Mouse (Mus musculus) embryonic facial prominence, embryonic 15.5 days (tissue): ENCODE data around the gene Krtap1-3. TPM values are rescaled to one million over a fixed set of nuclear protein-coding genes. Genes with fewer than 3 reads are reported as not detected.

ENCODE experiments used
- ATAC-seq: fragments of 200-750 bp; cut with Nextera tagmentation; 2 replicates; pipeline ENCODE4 v1.8.0; 2017; ENCODE audit warnings: low read depth, moderate TSS enrichment; ENCODE audit not compliant: insufficient number of reproducible peaks, low FRiP score, low TSS enrichment
- H3K27ac ChIP-seq: fragments of 300-500 bp; sonication (generic); replicated peaks from 2 replicates; pipeline ENCODE4 v1.5.1; 2015; ENCODE audit warnings: mild to moderate bottlenecking, inconsistent platforms
- H3K27me3 ChIP-seq: fragments of 300-500 bp; sonication (generic); 2 replicates; pipeline ENCODE4 v1.6.1; 2015; ENCODE audit warnings: inconsistent platforms
- H3K36me3 ChIP-seq: fragments of 300-500 bp; sonication (generic); 2 replicates; pipeline ENCODE4 v1.6.1; 2015; ENCODE audit warnings: mild to moderate bottlenecking, inconsistent platforms
- H3K4me1 ChIP-seq: fragments of 300-500 bp; sonication (generic); 2 replicates; pipeline ENCODE4 v1.6.1; 2015; ENCODE audit warnings: inconsistent platforms
- H3K4me2 ChIP-seq: fragments of 300-500 bp; sonication (generic); replicated peaks from 2 replicates; pipeline ENCODE4 v1.6.1; 2015; ENCODE audit warnings: mild to moderate bottlenecking, inconsistent platforms
- H3K4me3 ChIP-seq: fragments of 300-500 bp; sonication (generic); replicated peaks from 2 replicates; pipeline ENCODE4 v1.5.1; 2015; ENCODE audit warnings: mild to moderate bottlenecking, inconsistent platforms
- H3K9ac ChIP-seq: fragments of 300-500 bp; sonication (generic); 2 replicates; pipeline ENCODE4 v1.6.1; 2015; ENCODE audit warnings: inconsistent platforms
- H3K9me3 ChIP-seq: fragments of 300-500 bp; sonication (generic); replicated peaks from 2 replicates; pipeline ENCODE4 v1.6.1; 2016; ENCODE audit warnings: inconsistent platforms
- WGBS: fragments of 180-500 bp; shearing (Covaris S2); methylation state at CpG from one replicate; pipeline ENCODE4 v1.1.7; 2015; 5-methylcytosine and 5-hydroxymethylcytosine counted together
- polyA plus RNA-seq: library from polyadenylated mRNA; unstranded; fragments of >200 nt; fragmentation: Nextera tagmentation; extraction: Ambion mirVana; gene quantifications from 2 replicates; pipeline ENCODE4 v1.2.1, GENCODE M21; 2015

Gene Krtap1-3
- polyA plus RNA-seq, 1 experiment from 2014 or later: 1.5 TPM

DNA sequence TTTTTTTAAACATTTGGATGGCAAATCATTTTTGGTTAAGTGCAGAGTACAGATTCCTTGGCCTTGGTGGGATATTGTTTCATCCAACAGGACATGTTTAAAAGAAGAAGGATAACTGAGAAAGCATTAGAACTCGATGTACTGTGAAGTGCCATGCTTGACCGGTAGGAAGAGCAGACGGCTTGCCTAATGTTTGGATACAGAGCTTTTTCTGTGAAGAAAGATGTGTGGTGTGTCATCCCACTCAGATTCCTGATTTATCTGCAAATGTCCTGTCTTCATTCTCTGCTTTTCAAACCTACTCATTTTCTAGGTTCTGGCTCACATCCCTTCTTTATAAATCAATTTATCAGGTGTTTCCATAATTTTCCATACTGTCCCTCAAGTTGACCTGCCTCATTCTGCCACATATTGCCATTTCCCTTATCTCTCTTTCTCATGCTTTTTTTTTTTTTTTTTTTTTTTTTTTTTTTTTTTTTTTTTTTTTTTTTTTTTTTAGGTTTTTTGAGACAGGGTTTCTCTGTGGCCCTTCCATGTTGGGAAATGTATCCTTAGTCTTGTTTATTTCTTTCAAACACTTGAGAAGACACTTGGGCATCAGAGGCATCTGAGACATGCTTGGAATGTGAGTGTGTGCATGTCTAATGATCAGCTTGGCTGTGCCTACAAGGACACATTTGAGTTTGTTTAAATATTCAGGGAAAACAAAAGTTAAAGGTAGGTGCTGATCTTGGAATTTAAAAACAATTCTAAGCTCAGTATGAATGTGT, 33.0 kb downstream of the Krtap1-3 start:
- no peak for ATAC-seq
- Histone ChIP-seq H3K9me3 (no peaks in the 10 kb centered on the region), H3K4me3 (no peak overlapping the region), H3K4me1 (no peaks in the 10 kb centered on the region), H3K9ac (no peak overlapping the region), H3K36me3 (no peaks in the 10 kb centered on the region), H3K27ac (no peak overlapping the region), H3K4me2 (no peak overlapping the region), H3K27me3 (no peaks in the 10 kb centered on the region)
- WGBS: 76% methylated on average over 3 of the region's 3 CpGs

DNA sequence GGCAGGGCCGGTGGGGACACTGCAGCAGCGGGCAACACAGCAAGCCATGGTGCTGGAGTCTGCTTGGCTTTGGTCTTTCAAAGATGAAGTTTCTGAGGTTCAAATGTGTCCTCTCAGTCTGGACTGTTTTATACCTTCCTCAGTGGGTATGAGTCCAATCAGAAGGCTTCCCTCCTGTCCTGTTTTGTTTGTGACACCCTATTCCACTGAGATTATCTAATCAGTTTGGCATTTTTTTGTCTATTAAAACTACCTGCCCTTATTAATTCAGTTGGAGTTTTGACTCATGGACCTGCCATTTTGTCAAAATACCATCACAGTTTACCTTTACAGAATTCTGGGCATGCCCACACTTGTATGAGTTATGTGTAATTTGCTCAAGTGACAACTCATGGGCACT, 34.4 kb downstream of the Krtap1-3 start, which contains the start of gene Krtap3-2:
Gene Krtap3-2, minus strand, starts transcription at position 101 of the 400 bp plus-strand sequence.
- no peaks in the 10 kb centered on the region for H3K36me3 ChIP-seq
- H3K4me2 ChIP-seq: no peak within 1 kb of the TSS
- H3K9ac ChIP-seq: no peak within 1 kb of the TSS
- no peaks in the 10 kb centered on the region for H3K4me1 ChIP-seq
- H3K27me3 ChIP-seq: no peaks in the 10 kb centered on the region
- H3K4me3 ChIP-seq: no peak within 1 kb of the TSS
- no peak for ATAC-seq
- H3K9me3 ChIP-seq: no peaks in the 10 kb centered on the region
- WGBS: 79% methylated on average over 2 of the region's 2 CpGs
- H3K27ac ChIP-seq: no peak within 1 kb of the TSS

DNA sequence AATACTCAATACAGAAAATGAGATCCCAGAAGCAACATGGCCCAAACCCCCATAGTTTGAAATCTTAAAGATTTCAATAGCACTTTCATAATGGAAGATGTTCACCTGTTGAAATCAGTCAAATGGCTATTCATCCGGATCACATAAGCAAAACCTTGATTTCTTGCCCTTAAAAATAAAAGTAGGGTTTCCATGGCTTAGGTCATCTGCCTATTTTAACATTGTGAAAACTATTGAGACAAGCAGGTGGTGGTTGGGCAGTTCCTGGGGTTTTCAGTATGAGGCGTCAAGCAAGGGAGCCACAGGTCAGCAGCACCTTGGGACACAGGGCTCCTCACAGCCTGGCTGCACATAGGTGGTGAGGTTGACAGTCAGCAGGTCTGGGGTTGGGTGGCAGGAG, 34.9 kb downstream of the Krtap1-3 start:
- no peak for ATAC-seq
- Histone ChIP-seq H3K9ac (no peak overlapping the region), H3K4me2 (no peak overlapping the region)

DNA sequence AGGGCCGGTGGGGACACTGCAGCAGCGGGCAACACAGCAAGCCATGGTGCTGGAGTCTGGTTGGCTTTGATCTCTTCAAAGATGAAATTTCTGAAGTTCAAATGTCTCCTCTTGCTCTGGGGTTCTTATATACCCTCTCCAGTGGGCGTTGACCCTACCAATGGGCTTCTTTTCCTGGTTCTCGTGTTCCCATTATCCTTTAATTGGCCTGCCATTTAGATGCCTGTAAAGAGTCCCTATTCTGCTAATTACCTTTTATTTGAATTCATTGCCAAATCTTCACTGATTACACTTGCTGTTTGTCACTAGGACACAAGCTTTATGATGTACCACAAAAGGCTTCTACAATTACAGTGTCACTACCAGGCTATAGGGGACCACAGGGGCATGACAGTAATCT, 40.4 kb downstream of the Krtap1-3 start, which contains the start of gene Krtap3-3:
Gene Krtap3-3, minus strand, starts transcription at position 101 of the 400 bp plus-strand sequence.
- no peak within 1 kb of the TSS for H3K9ac ChIP-seq

More for the DNA sequence above, 34.9 kb downstream of the Krtap1-3 start:
- Histone ChIP-seq H3K9me3 (no peaks in the 10 kb centered on the region), H3K36me3 (no peaks in the 10 kb centered on the region), H3K27me3 (no peaks in the 10 kb centered on the region), H3K4me1 (no peaks in the 10 kb centered on the region), H3K4me3 (no peak overlapping the region), H3K27ac (no peak overlapping the region)
- WGBS: 87% methylated on average over 2 of the region's 2 CpGs

DNA sequence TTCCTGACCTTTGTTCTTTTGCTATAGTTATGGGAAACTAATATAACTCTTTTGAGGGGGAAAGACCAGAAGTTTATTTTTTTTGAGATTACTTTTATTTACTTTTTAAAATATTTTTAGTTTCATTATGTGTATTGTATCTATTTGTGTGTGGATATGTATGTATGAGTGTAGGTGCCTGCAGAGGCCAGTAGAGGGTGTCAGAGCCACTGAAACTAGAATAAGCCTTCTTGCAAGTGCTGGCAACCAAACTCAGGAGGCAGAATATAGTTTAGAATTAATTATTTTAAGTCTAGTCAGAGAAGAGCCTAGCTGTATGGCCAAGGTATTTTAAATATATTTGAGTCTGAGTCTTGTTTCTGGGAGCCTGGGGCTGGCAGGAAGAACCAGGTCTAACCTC, 43.2 kb downstream of the Krtap1-3 start:
- no peak for ATAC-seq
- Histone ChIP-seq H3K9ac (no peak overlapping the region), H3K36me3 (no peaks in the 10 kb centered on the region), H3K4me1 (no peaks in the 10 kb centered on the region), H3K27me3 (no peaks in the 10 kb centered on the region), H3K9me3 (no peaks in the 10 kb centered on the region), H3K27ac (no peak overlapping the region), H3K4me3 (no peak overlapping the region), H3K4me2 (no peak overlapping the region)

More for the DNA sequence above, 40.4 kb downstream of the Krtap1-3 start, which contains the start of gene Krtap3-3:
- WGBS: 69% methylated on average over 4 of the region's 4 CpGs
- Histone ChIP-seq H3K4me2 (no peak within 1 kb of the TSS), H3K36me3 (no peaks in the 10 kb centered on the region), H3K27me3 (no peaks in the 10 kb centered on the region), H3K4me1 (no peaks in the 10 kb centered on the region), H3K27ac (0 out of 2 replicates have a peak within 1 kb of the TSS, but pooled peaks have one; percentile 39), H3K4me3 (no peak within 1 kb of the TSS), H3K9me3 (no peaks in the 10 kb centered on the region)
- ATAC-seq: no peak

Other genes starting within 250 kb of the Krtap1-3 start
- gene Krt27, start 240.2 kb downstream of the Krtap1-3 start, polyA plus RNA-seq: 44.9 and 72.2 TPM in 2 replicates
- gene Krt28, start 216.4 kb downstream of the Krtap1-3 start, polyA plus RNA-seq: 19.5 and 36.8 TPM in 2 replicates
- gene Krt10, start 202.0 kb downstream of the Krtap1-3 start, polyA plus RNA-seq: 506 and 568 TPM in 2 replicates
- 0.24 and 0.88 TPM in 2 replicates for gene Krt12, start 169.1 kb downstream of the Krtap1-3 start, polyA plus RNA-seq
- 0.55 and 0.58 TPM in 2 replicates for gene Krt20, start 153.2 kb downstream of the Krtap1-3 start, polyA plus RNA-seq
- gene Krt23, start 98.2 kb downstream of the Krtap1-3 start, polyA plus RNA-seq: 37.0 and 46.2 TPM in 2 replicates
- 0.16 and 0.35 TPM in 2 replicates for gene Krt39, start 70.0 kb downstream of the Krtap1-3 start, polyA plus RNA-seq
- gene Krt40, start 48.2 kb downstream of the Krtap1-3 start, polyA plus RNA-seq: 0.81 and 1.5 TPM in 2 replicates
- 9.5 and 12.3 TPM in 2 replicates for gene Krtap3-3, start 40.5 kb downstream of the Krtap1-3 start, polyA plus RNA-seq
- 2.8 and 2.9 TPM in 2 replicates for gene Krtap3-2, start 34.5 kb downstream of the Krtap1-3 start, polyA plus RNA-seq
- 1.2 TPM in 1 of 2 replicates, not detected in the other for gene Gm11939, start 31.9 kb downstream of the Krtap1-3 start, polyA plus RNA-seq
- gene Krtap3-1, start 24.7 kb downstream of the Krtap1-3 start, polyA plus RNA-seq: 5.7 and 13.1 TPM in 2 replicates
- 3.7 and 5.9 TPM in 2 replicates for gene Krtap1-5, start 10.3 kb downstream of the Krtap1-3 start, polyA plus RNA-seq
- gene Krtap1-4, start 7.7 kb downstream of the Krtap1-3 start, polyA plus RNA-seq: 2.0 and 2.2 TPM in 2 replicates
- 2.8 and 5.7 TPM in 2 replicates for gene Krtap9-3, start 6.8 kb upstream of the Krtap1-3 start, polyA plus RNA-seq
- gene Gm11938, start 12.0 kb upstream of the Krtap1-3 start, polyA plus RNA-seq: 4.5 and 7.3 TPM in 2 replicates
- gene Gm11937, start 18.9 kb upstream of the Krtap1-3 start, polyA plus RNA-seq: 4.7 and 7.0 TPM in 2 replicates
- gene Krtap2-4, start 23.5 kb upstream of the Krtap1-3 start, polyA plus RNA-seq: 2.0 and 4.2 TPM in 2 replicates
- 3.9 and 5.1 TPM in 2 replicates for gene Gm11562, start 29.1 kb upstream of the Krtap1-3 start, polyA plus RNA-seq
- 1.7 and 2.2 TPM in 2 replicates for gene Krtap4-1, start 36.9 kb upstream of the Krtap1-3 start, polyA plus RNA-seq
- gene Krtap4-2, start 43.7 kb upstream of the Krtap1-3 start, polyA plus RNA-seq: 1.6 and 3.2 TPM in 2 replicates
- gene Krtap4-7, start 52.8 kb upstream of the Krtap1-3 start, polyA plus RNA-seq: 2.0 and 2.3 TPM in 2 replicates
- gene Gm11555, start 58.9 kb upstream of the Krtap1-3 start, polyA plus RNA-seq: 1.2 and 1.8 TPM in 2 replicates
- gene Gm11563, start 67.6 kb upstream of the Krtap1-3 start, polyA plus RNA-seq: 0.77 and 1.0 TPM in 2 replicates
- gene Krtap4-6, start 74.6 kb upstream of the Krtap1-3 start, polyA plus RNA-seq: 1.1 and 1.3 TPM in 2 replicates
- not detected in 2 replicates for gene Gm14190, start 99.4 kb upstream of the Krtap1-3 start, polyA plus RNA-seq
- gene Gm14180, start 143.0 kb upstream of the Krtap1-3 start, polyA plus RNA-seq: not detected in 2 replicates
- 1.0 and 1.9 TPM in 2 replicates for gene Gm11595, start 181.6 kb upstream of the Krtap1-3 start, polyA plus RNA-seq
- 0.98 and 0.99 TPM in 2 replicates for gene Krtap4-8, start 189.4 kb upstream of the Krtap1-3 start, polyA plus RNA-seq
- gene Krtap4-9, start 193.9 kb upstream of the Krtap1-3 start, polyA plus RNA-seq: 1.00 and 1.1 TPM in 2 replicates
- gene Gm11596, start 202.1 kb upstream of the Krtap1-3 start, polyA plus RNA-seq: 0.15 and 0.51 TPM in 2 replicates
- gene Gm11569, start 207.6 kb upstream of the Krtap1-3 start, polyA plus RNA-seq: not detected in 2 replicates
- gene Gm11554, start 213.1 kb upstream of the Krtap1-3 start, polyA plus RNA-seq: 0.33 TPM in 1 of 2 replicates, not detected in the other
- 0.45 and 0.50 TPM in 2 replicates for gene Krtap4-13, start 218.6 kb upstream of the Krtap1-3 start, polyA plus RNA-seq
- 0.53 and 0.61 TPM in 2 replicates for gene Gm11564, start 224.3 kb upstream of the Krtap1-3 start, polyA plus RNA-seq
- not detected in 2 replicates for gene 2300003K06Rik, start 246.7 kb upstream of the Krtap1-3 start, polyA plus RNA-seq